Mouse (Mus musculus) cerebellum, adult 2 months (tissue): Measurements from ENCODE around the gene Gstz1. TPM values are rescaled to one million over a fixed set of nuclear protein-coding genes. Genes with fewer than 3 reads are reported as not detected.

Experiments used
- DNase-seq, 2 experiments: peaks; one replicate each; pipeline ENCODE4 v3.0.0; 2021
- H3K27ac ChIP-seq: fragments of 200-500 bp; 2 replicates; pipeline ENCODE4 v1.5.1; 2012; ENCODE audit warnings: low read length, control low read depth, inconsistent platforms; ENCODE audit not compliant: insufficient read depth
- H3K27me3 ChIP-seq: fragments of 200-500 bp; 2 replicates; pipeline ENCODE4 v1.6.1; 2012; ENCODE audit warnings: inconsistent platforms, mild to moderate bottlenecking, low read length, moderate library complexity; ENCODE audit not compliant: control insufficient read depth, insufficient read depth
- H3K4me1 ChIP-seq: fragments of 200-500 bp; 2 replicates; pipeline ENCODE4 v1.6.1; 2011; ENCODE audit warnings: low read length; ENCODE audit not compliant: control insufficient read depth, insufficient read depth
- H3K4me3 ChIP-seq: fragments of 200-500 bp; replicated peaks from 2 replicates; pipeline ENCODE3; 2011; ENCODE audit warnings: mild to moderate bottlenecking, low read depth, low read length, control low read depth; ENCODE audit not compliant: insufficient read depth
- CTCF ChIP-seq: fragments of 200-500 bp; IDR thresholded peaks from 2 replicates; pipeline ENCODE4 v1.5.1; 2011; ENCODE audit warnings: low read depth, mild to moderate bottlenecking, control low read depth, low read length, moderate library complexity, borderline replicate concordance; ENCODE audit not compliant: insufficient read depth
- POLR2A ChIP-seq: fragments of 200-500 bp; IDR thresholded peaks from 2 replicates; pipeline ENCODE4 v1.6.1; 2011; ENCODE audit warnings: low read length, control low read depth, borderline replicate concordance; ENCODE audit not compliant: insufficient read depth
- WGBS: fragments of 180-500 bp; shearing (Covaris S2); methylation state at CpG from one replicate; pipeline ENCODE4 v1.1.7; 2018; 5-methylcytosine and 5-hydroxymethylcytosine counted together
- polyA plus RNA-seq: library from polyadenylated mRNA; depleted of rRNA; stranded (reverse); fragments of >200 nt; gene quantifications from 2 replicates; pipeline ENCODE4 v1.2.3, GENCODE M21; 2012

Gstz1 gene
- polyA plus RNA-seq, 1 experiment = 69.4 TPM

DNA sequence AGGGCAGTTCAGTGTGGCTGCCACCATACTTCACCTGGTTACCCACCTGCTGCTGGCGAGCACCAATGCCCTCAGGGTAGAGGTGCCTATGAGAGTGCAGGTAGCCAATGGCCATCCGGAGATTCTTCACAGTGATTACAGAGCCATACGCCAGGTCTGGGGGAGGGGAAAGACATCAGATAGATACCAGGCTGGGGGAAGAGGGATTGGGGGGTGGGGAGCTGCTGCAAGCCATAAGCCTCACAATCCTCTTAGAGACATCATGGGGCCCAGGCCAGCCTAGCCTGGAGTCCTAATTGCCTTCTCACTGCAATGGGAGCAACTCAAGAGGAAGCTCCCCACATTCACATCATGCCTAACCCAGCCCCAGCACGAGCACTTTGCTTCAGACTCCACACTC, 19.7 kb upstream of the Gstz1 start:
- no peak overlapping the region for H3K4me3 ChIP-seq
- TF ChIP-seq POLR2A (no peak), CTCF (no peak)
- H3K4me1 ChIP-seq = no peaks in the 10 kb centered on the region
- no peak for DNase-seq
- H3K27ac ChIP-seq = no peak overlapping the region
- H3K27me3 ChIP-seq = no peaks in the 10 kb centered on the region
- 83% methylated on average over 4 of the region's 4 CpGs for WGBS

DNA sequence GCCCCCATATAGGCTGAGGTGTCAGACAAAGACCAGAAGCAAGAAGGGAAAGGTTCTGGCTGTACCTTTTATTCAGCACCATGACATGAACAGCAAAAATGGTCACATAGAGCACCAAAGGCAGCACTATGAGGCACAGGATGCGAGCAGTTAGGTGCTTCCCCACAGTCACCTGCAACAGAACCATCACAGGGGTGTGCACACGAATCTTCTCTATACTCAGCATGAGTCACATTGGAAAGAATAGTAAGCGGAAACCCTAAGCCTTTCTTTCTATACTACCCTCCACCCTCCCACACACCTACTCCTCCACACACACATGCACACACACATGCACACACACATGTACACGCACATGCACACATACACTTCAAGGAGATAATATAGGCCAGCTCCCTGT, 16.7 kb upstream of the Gstz1 start:
- TF ChIP-seq CTCF = no peak
- no peak for TF ChIP-seq POLR2A
- no peak for DNase-seq

DNA sequence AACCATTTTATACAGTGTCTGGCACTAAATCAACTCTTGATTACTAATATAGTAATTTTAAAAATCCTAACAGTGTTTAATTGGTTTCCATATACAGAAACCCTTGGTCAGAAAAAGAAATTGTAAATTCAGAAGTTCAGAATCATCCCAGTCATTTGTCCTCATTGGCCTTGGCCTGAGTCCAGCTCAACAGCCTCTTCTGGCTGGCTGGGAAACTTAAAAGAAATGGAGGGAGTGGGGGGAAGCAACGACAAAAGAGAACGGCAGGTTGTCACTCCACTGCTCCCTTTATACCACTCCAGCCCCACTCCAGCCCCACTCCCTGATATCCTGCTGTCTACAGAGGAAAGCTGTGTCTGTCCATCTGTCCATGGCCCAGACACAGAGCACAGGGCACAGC, 15.8 kb upstream of the Gstz1 start:
- WGBS = 28% methylated on average over 2 of the region's 2 CpGs
- TF ChIP-seq CTCF = no peak
- no peak for TF ChIP-seq POLR2A
- Histone ChIP-seq H3K4me3 (no peak overlapping the region), H3K27me3 (no peaks in the 10 kb centered on the region), H3K27ac (no peak overlapping the region), H3K4me1 (no peaks in the 10 kb centered on the region)
- no peak for DNase-seq

More for the DNA sequence above, 16.7 kb upstream of the Gstz1 start:
- 94% methylated on average over 4 of the region's 4 CpGs for WGBS
- Histone ChIP-seq H3K4me1 (no peaks in the 10 kb centered on the region), H3K27ac (no peak overlapping the region), H3K27me3 (no peaks in the 10 kb centered on the region), H3K4me3 (no peak overlapping the region)

DNA sequence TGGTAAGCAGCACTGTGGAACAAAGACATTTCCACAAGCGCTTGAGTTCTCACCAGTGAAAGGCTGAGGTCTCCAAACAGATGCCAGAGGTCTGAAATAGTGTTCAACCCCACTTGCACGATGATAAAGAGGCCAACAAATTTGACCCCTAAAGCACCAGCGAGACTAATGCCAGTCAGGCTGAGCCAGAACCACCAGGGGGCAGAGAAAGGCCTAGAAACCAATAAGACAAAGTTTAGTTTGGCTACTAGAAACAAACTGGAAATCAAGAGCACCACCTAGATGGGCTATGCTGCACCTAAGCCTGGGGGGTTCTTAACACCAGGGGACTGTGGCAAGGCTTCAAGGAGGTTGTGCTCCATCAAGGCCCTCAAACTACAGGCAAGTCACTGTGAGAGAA, 15.3 kb upstream of the Gstz1 start:
- WGBS = 28% methylated on average over 3 of the region's 3 CpGs
- Histone ChIP-seq H3K27me3 (no peaks in the 10 kb centered on the region), H3K4me3 (no peak overlapping the region), H3K4me1 (no peaks in the 10 kb centered on the region), H3K27ac (no peak overlapping the region)
- peak; percentile 18; the same call in 1 of the 2 replicates for TF ChIP-seq CTCF
- no peak for TF ChIP-seq POLR2A
- DNase-seq = no peak

DNA sequence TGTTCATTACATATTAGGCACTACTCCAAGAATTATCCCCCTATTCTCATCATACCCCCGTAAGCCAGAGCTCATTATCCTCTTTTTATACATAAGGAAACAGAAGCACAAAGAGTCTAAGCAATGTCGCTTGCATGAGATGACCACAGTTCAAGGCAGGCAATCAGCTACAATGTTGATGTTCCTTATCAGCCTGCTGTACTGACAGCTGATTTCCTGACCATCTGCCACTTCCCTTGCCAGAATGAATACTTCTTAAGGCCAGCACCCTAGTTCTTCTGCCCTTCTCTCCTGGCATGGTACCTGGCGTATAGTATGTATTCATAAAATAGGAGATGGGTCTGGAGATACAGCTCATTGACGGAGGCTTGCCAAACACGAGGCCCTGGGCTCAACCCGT, 14.8 kb upstream of the Gstz1 start:
- Histone ChIP-seq H3K4me1 (no peaks in the 10 kb centered on the region), H3K27ac (no peak overlapping the region), H3K27me3 (no peaks in the 10 kb centered on the region), H3K4me3 (no peak overlapping the region)
- TF ChIP-seq POLR2A (no peak), CTCF (no peak)
- 47% methylated on average over 6 of the region's 6 CpGs for WGBS
- DNase-seq = no peak

DNA sequence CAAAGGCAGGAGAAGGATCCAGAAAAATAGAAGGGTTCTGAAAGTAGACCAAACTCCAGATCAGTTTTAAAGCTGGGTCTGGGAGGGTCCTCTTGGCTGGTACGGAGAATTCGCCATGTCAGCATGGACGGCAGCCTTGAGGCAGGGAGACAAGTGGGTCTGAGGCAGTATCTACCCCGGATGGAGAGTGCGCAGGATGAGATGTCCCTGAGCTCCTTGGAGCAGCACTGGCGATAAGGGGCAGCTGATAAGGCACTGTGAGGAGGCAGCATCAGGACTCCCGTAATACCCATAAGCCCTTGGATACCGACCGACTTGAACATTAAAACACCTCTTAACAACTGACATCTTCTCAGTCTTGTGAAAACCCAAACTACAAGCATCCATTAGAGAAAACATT, 14.2 kb upstream of the Gstz1 start:
- Histone ChIP-seq H3K27me3 (no peaks in the 10 kb centered on the region), H3K4me1 (no peaks in the 10 kb centered on the region), H3K27ac (no peak overlapping the region), H3K4me3 (no peak overlapping the region)
- WGBS = 96% methylated on average over 9 of the region's 9 CpGs
- TF ChIP-seq CTCF (no peak), POLR2A (no peak)
- DNase-seq = no peak

DNA sequence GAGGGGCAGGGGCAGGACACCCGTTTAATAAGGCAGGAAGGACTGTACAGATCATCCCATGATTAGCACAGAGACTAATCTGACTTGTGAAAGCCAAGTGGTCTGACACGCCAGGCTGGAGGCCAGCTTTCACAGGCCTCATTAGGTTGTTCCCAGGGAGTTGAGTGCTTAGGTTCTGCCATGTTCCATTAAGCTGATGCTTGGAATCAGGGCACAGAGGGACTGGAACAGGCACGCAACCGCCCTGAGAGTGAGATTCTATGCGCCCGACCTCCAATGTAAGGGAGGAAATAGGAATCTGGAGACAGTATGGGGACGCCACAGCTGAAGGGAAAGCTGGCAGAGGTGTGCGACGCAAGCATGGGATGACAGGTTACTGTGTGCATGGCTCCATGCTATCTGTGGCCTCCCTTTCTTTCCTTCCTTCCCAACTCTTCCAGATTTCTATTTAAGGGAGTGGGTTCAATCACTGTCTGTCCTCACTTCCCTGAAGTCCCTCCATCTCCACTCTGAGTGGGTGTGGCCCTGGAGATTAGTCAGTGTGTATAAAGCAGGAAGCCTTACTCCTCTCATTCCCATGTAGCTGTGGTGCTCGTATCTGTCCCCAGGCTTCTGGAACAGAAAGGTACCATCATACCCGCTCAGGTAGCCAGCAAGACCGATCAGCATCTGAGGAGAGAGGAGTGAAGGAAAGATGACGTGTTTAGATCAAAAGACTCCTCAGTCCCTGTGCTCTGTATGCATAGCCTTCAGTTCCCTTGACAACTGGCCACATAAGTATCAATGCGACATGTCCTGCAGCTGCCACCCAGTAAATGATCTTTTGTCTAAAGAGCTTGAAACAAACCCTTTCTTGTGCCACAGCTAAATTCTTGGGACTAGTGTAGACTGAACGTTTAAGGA, 9.3 kb upstream of the Gstz1 start:
- Histone ChIP-seq H3K4me1 (no peaks in the 10 kb centered on the region), H3K4me3 (no peak overlapping the region), H3K27ac (no peak overlapping the region), H3K27me3 (no peaks in the 10 kb centered on the region)
- TF ChIP-seq CTCF (no peak), POLR2A (no peak)
- WGBS = 59% methylated on average over 15 of the region's 15 CpGs
- DNase-seq = no peak

DNA sequence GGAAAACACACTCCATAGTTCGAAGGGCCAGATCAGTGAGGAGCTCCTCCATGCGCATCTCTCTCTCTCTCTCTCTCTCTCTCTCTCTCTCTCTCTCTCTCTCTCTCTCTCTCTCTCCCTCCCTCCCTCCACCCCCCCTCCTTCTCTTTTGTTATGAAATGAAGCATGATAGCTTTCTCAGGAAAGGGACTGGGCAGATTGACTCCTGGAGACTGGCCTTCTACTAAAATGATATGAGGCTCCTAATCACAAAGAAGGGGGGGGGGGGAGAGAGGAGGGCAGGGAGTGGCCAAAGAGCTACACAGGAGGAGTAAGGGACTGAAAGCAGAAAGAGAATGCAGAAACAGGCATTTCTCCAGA, 8.6 kb upstream of the Gstz1 start:
- no peak for DNase-seq
- TF ChIP-seq POLR2A (no peak), CTCF (no peak)
- H3K4me3 ChIP-seq = no peak overlapping the region
- H3K4me1 ChIP-seq = no peaks in the 10 kb centered on the region
- WGBS = 48% methylated on average over 2 of the region's 2 CpGs
- no peaks in the 10 kb centered on the region for H3K27me3 ChIP-seq
- no peak overlapping the region for H3K27ac ChIP-seq
